Mouse (Mus musculus) olfactory bulb, adult 2 months (tissue): ENCODE results near the gene Aldoc. TPM values are rescaled to one million over a fixed set of nuclear protein-coding genes. Genes with fewer than 3 reads are reported as not detected.
"Not testable (repeated sequence)": the region's sequence is repeated elsewhere in the genome, so short reads cannot be mapped to it uniquely, and the experiment has no call there.

Source experiments
- H3K27ac ChIP-seq: fragments of 200-500 bp; 2 replicates; pipeline ENCODE4 v1.5.1; 2012; ENCODE audit warnings: low read depth, low read length; ENCODE audit not compliant: insufficient read depth
- H3K4me1 ChIP-seq: fragments of 200-500 bp; 2 replicates; pipeline ENCODE4 v1.6.1; 2012; ENCODE audit warnings: low read length; ENCODE audit not compliant: control insufficient read depth, insufficient read depth
- H3K4me3 ChIP-seq: fragments of 200-500 bp; 2 replicates; pipeline ENCODE4 v1.5.1; 2012; ENCODE audit warnings: mild to moderate bottlenecking, low read depth, low read length, moderate library complexity; ENCODE audit not compliant: insufficient read depth
- CTCF ChIP-seq: fragments of 200-500 bp; IDR thresholded peaks from 2 replicates; pipeline ENCODE4 v1.5.1; 2012; ENCODE audit warnings: low read depth, mild to moderate bottlenecking, low read length, moderate library complexity; ENCODE audit not compliant: insufficient read depth
- POLR2A ChIP-seq: fragments of 200-500 bp; IDR thresholded peaks from 2 replicates; pipeline ENCODE4 v1.6.1; 2012; ENCODE audit warnings: mild to moderate bottlenecking, low read depth, low read length, moderate library complexity; ENCODE audit not compliant: insufficient read depth
- WGBS: fragments of 180-500 bp; shearing (Covaris S2); methylation state at CpG from one replicate; pipeline ENCODE4 v1.1.7; 2018; 5-methylcytosine and 5-hydroxymethylcytosine counted together
- polyA plus RNA-seq: library from polyadenylated mRNA; stranded (reverse); fragments of >200 nt; gene quantifications from 2 replicates; pipeline ENCODE4 v1.2.4, GENCODE M21; 2012; ENCODE audit warnings: low replicate concordance; ENCODE audit not compliant: missing spikeins, insufficient read depth, insufficient read length

Aldoc gene
- polyA plus RNA-seq, result 410 and 562 TPM in 2 replicates

DNA sequence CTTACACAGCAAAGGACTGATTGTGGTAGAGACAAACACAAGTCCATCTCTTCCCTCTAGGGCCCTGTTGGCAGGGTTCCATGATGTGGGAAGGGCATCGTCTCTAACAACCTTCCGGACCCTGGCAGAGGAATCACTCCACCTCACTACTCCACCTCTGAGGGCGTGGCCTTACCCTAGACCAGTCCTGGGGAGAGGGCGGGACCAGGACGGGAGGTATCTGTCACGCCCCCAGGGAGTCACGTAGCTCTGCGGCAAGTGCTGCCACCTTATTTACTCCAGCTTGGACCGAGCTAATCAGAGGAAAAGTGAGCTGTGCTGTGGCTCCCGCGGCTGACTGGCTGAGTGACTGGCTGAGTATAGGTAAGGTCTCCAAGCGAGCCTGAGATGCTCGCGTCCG is at the start of gene Aldoc:
TSS of gene Aldoc (plus strand) at position 109 of the 400 bp plus-strand sequence.
- Histone ChIP-seq H3K4me1 (peaks cover 7% of the 10 kb centered on the region; the same call in 1 of the 2 replicates), H3K4me3 (peak within 1 kb of the TSS; percentile 28; the same call in 1 of the 2 replicates), H3K27ac (peak within 1 kb of the TSS; percentile 75)
- WGBS, result 11% methylated on average over 15 of the region's 15 CpGs
- TF ChIP-seq CTCF (no peak), POLR2A (0 out of 2 replicates have a peak, but pooled peaks have one; percentile 25)

- TF ChIP-seq CTCF, result no peak
- TF ChIP-seq POLR2A, result no peak
- Histone ChIP-seq H3K4me1 (peaks cover 16% of the 10 kb centered on the region), H3K4me3 (no peak overlapping the region), H3K27ac (no peak overlapping the region)
- 100% methylated on average over 1 of the region's 1 CpGs for WGBS
Observed at GRCm38 (mm10) chr11:78275596-78275995, 47.2 kb upstream of the Aldoc start.

- H3K27ac ChIP-seq, H3K4me3 ChIP-seq: not testable (repeated sequence)
- peaks cover 16% of the 10 kb centered on the region for H3K4me1 ChIP-seq
- WGBS, result 95% methylated on average over 4 of the region's 4 CpGs
Observed at GRCm38 (mm10) chr11:78276169-78276568, 46.6 kb upstream of the Aldoc start.

DNA sequence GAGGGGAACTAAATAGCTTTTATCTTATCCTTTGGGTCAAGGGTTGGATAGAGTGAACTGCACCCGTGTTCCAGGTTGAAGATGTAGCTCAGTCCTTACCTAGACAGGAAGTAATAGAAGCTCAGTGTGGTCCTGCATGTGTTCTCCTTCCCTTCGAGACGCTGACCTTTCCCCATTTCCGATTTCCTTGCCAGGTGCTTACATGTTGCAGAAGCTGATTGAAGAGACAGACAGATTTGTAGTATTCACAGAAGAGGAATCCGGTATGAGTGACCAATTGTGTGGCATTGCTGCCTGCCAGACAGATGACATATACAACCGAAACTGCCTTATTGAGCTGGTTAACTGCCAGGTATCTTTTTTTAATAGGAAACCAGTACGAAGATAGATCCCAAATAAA is 43.9 kb upstream of the Aldoc start:
- WGBS, result 81% methylated on average over 7 of the region's 7 CpGs
- TF ChIP-seq CTCF, result no peak
- TF ChIP-seq POLR2A, result no peak
- H3K4me3 ChIP-seq, result no peak overlapping the region
- H3K27ac ChIP-seq, result no peak overlapping the region
- no peaks in the 10 kb centered on the region for H3K4me1 ChIP-seq

DNA sequence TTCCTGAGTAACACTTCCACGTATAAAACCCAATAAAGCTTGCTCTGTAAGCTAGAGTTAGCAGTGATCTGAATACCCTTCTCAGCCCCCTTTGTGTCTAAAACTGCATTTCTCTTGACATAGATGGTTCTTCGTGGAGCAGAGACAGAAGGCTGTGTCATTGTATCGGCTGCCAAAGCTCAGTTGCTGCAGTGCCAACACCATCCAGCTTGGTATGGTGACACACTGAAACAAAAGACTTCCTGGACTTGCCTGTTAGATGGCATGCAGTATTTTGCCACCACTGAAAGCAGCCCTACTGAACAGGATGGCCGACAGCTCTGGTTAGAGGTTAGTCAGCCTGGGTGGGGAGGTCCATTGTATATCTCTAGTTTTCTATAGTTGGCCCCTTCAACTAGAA is 43.2 kb upstream of the Aldoc start:
- H3K4me3 ChIP-seq, result no peak overlapping the region
- 50% methylated on average over 4 of the region's 4 CpGs for WGBS
- no peak overlapping the region for H3K27ac ChIP-seq
- no peaks in the 10 kb centered on the region for H3K4me1 ChIP-seq
- TF ChIP-seq POLR2A (no peak), CTCF (no peak)

GRCm38 (mm10) chr11:78289146-78289763 is 33.5 kb upstream of the Aldoc start:
- H3K4me3 ChIP-seq, result no peak overlapping the region
- WGBS, result 87% methylated on average over 7 of the region's 7 CpGs
- no peaks in the 10 kb centered on the region for H3K4me1 ChIP-seq
- H3K27ac ChIP-seq, result no peak overlapping the region
- TF ChIP-seq CTCF, result no peak
- TF ChIP-seq POLR2A, result no peak

DNA sequence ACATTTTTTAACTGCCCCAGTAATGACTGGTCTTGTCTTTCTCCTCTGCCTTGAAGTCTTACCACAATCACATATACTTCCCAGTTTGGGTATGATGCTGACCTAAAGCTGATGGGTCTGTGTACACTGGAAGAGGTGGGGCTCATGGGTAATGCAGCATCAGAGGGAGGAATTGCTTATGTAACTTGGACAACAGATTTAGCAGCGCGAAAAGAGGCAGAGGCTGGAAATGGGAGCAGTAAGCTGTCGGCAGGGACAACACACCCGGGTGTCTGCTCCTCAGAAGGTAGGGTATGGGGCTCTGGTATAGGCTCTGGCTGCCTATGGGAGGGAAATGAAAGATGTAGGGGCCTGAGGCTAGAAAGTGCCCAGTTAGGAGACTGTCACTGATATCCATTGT is 32.1 kb upstream of the Aldoc start, which contains the start of gene BC030499:
TSS of gene BC030499 (plus strand) at position 188 of the 400 bp plus-strand sequence.
- H3K4me3 ChIP-seq, result no peak within 1 kb of the TSS
- 59% methylated on average over 4 of the region's 4 CpGs for WGBS
- H3K4me1 ChIP-seq, result no peaks in the 10 kb centered on the region
- H3K27ac ChIP-seq, result no peak within 1 kb of the TSS; the same call in none of the 2 replicates
- TF ChIP-seq POLR2A (no peak), CTCF (no peak)

- Histone ChIP-seq H3K27ac (no peak overlapping the region), H3K4me3 (no peak overlapping the region), H3K4me1 (no peaks in the 10 kb centered on the region)
- TF ChIP-seq POLR2A, result no peak
- no peak for TF ChIP-seq CTCF
- WGBS, result 95% methylated on average over 6 of the region's 6 CpGs
Observed at GRCm38 (mm10) chr11:78294585-78294984, 28.2 kb upstream of the Aldoc start.

GRCm38 (mm10) chr11:78300917-78301316 is 21.9 kb upstream of the Aldoc start:
- TF ChIP-seq CTCF (no peak), POLR2A (no peak)
- Histone ChIP-seq H3K4me1 (peaks cover 6% of the 10 kb centered on the region; the same call in 1 of the 2 replicates), H3K27ac (no peak overlapping the region), H3K4me3 (peak overlapping the region; percentile 42)
- WGBS, result 60% methylated on average over 7 of the region's 7 CpGs
